Mouse (Mus musculus) hindbrain, embryonic 11.5 days (tissue): ENCODE measurements around the gene Rps6ka5. TPM values are rescaled to one million over a fixed set of nuclear protein-coding genes. Genes with fewer than 3 reads are reported as not detected.

Experiments used
- ATAC-seq: fragments of 200-750 bp; cut with Nextera tagmentation; 2 replicates; pipeline ENCODE4 v1.8.0; 2017; ENCODE audit warnings: mild to moderate bottlenecking, moderate TSS enrichment, moderate library complexity; ENCODE audit not compliant: low FRiP score
- DNase-seq: peaks from one replicate; pipeline ENCODE4 v3.0.0-alpha.2; 2015; ENCODE audit warnings: low spot score
- H3K27ac ChIP-seq: fragments of 300-500 bp; sonication (generic); 2 replicates; pipeline ENCODE4 v1.5.1; 2014; ENCODE audit warnings: mild to moderate bottlenecking, low read depth, low read length
- H3K27me3 ChIP-seq: fragments of 300-500 bp; sonication (generic); 2 replicates; pipeline ENCODE4 v1.6.1; 2014; ENCODE audit warnings: mild to moderate bottlenecking, low read length, moderate library complexity, mixed read lengths; ENCODE audit not compliant: control insufficient read depth, insufficient read depth
- H3K36me3 ChIP-seq: fragments of 300-500 bp; sonication (generic); 2 replicates; pipeline ENCODE4 v1.6.1; 2014; ENCODE audit warnings: mild to moderate bottlenecking, low read length, moderate library complexity, mixed read lengths; ENCODE audit not compliant: control insufficient read depth, insufficient read depth
- H3K4me1 ChIP-seq: fragments of 300-500 bp; sonication (generic); replicated peaks from 2 replicates; pipeline ENCODE4 v1.6.1; 2014; ENCODE audit warnings: low read length, mixed read lengths; ENCODE audit not compliant: control insufficient read depth, insufficient read depth
- H3K4me2 ChIP-seq: fragments of 300-500 bp; sonication (generic); replicated peaks from 2 replicates; pipeline ENCODE4 v1.6.1; 2014; ENCODE audit warnings: mild to moderate bottlenecking, low read depth, low read length
- H3K4me3 ChIP-seq: fragments of 300-500 bp; sonication (generic); 2 replicates; pipeline ENCODE4 v1.5.1; 2014; ENCODE audit warnings: low read depth, low read length
- H3K9ac ChIP-seq: fragments of 300-500 bp; sonication (generic); 2 replicates; pipeline ENCODE4 v1.6.1; 2014; ENCODE audit warnings: low read depth, low read length
- H3K9me3 ChIP-seq: fragments of 300-500 bp; sonication (generic); 2 replicates; pipeline ENCODE4 v1.6.1; 2016; ENCODE audit warnings: low read length; ENCODE audit not compliant: control insufficient read depth
- WGBS: fragments of 180-500 bp; shearing (Covaris S2); extraction: QIAGEN DNeasy Blood & Tissue Kit; methylation state at CpG from one replicate; pipeline ENCODE4 v1.1.7; 2014; 5-methylcytosine and 5-hydroxymethylcytosine counted together
- polyA plus RNA-seq: library from polyadenylated mRNA; unstranded; fragments of >200 nt; fragmentation: Nextera tagmentation; extraction: Ambion mirVana; gene quantifications from 2 replicates; pipeline ENCODE4 v1.2.1, GENCODE M21; 2014

Rps6ka5 gene
- polyA plus RNA-seq, 1 experiment from 2014 or later: 5.6 TPM

GRCm38 (mm10) chr12:100692208-100692607 is 34.6 kb downstream of the Rps6ka5 start:
- Histone ChIP-seq H3K36me3 (no peaks in the 10 kb centered on the region), H3K4me3 (no peak overlapping the region), H3K4me1 (no peaks in the 10 kb centered on the region), H3K27ac (no peak overlapping the region), H3K27me3 (no peaks in the 10 kb centered on the region), H3K9ac (no peak overlapping the region), H3K9me3 (no peaks in the 10 kb centered on the region), H3K4me2 (no peak overlapping the region)
- no peak for ATAC-seq
- 49% methylated on average over 3 of the region's 3 CpGs for WGBS
- DNase-seq: no peak

- Histone ChIP-seq H3K27me3 (no peaks in the 10 kb centered on the region), H3K9ac (no peak overlapping the region), H3K36me3 (no peaks in the 10 kb centered on the region), H3K9me3 (no peaks in the 10 kb centered on the region), H3K4me1 (no peaks in the 10 kb centered on the region), H3K4me3 (no peak overlapping the region), H3K4me2 (no peak overlapping the region), H3K27ac (no peak overlapping the region)
- no peak for DNase-seq
- WGBS: 90% methylated on average over 5 of the region's 5 CpGs
- ATAC-seq: no peak
Observed at GRCm38 (mm10) chr12:100690444-100690843, 36.3 kb downstream of the Rps6ka5 start.

GRCm38 (mm10) chr12:100688177-100688576 is 38.6 kb downstream of the Rps6ka5 start:
- H3K9ac ChIP-seq: no peak overlapping the region
- H3K27me3 ChIP-seq: no peaks in the 10 kb centered on the region
- ATAC-seq: no peak

GRCm38 (mm10) chr12:100687001-100687400 is 39.8 kb downstream of the Rps6ka5 start:
- H3K4me3 ChIP-seq: no peak overlapping the region
- no peak overlapping the region for H3K9ac ChIP-seq
- 82% methylated on average over 2 of the region's 2 CpGs for WGBS
- no peak overlapping the region for H3K4me2 ChIP-seq
- H3K4me1 ChIP-seq: no peaks in the 10 kb centered on the region
- H3K27ac ChIP-seq: no peak overlapping the region
- no peak for ATAC-seq
- H3K27me3 ChIP-seq: no peaks in the 10 kb centered on the region
- no peaks in the 10 kb centered on the region for H3K9me3 ChIP-seq
- no peaks in the 10 kb centered on the region for H3K36me3 ChIP-seq
- DNase-seq: no peak

More at GRCm38 (mm10) chr12:100688177-100688576, 38.6 kb downstream of the Rps6ka5 start:
- no peak for DNase-seq
- H3K27ac ChIP-seq: no peak overlapping the region
- no peaks in the 10 kb centered on the region for H3K4me1 ChIP-seq
- no peaks in the 10 kb centered on the region for H3K9me3 ChIP-seq
- H3K36me3 ChIP-seq: no peaks in the 10 kb centered on the region
- H3K4me3 ChIP-seq: no peak overlapping the region
- no peak overlapping the region for H3K4me2 ChIP-seq

GRCm38 (mm10) chr12:100681752-100682151 is 45.0 kb downstream of the Rps6ka5 start:
- Histone ChIP-seq H3K36me3 (no peaks in the 10 kb centered on the region), H3K27me3 (no peaks in the 10 kb centered on the region), H3K4me1 (no peaks in the 10 kb centered on the region), H3K9me3 (no peaks in the 10 kb centered on the region), H3K27ac (no peak overlapping the region), H3K9ac (no peak overlapping the region), H3K4me2 (no peak overlapping the region), H3K4me3 (no peak overlapping the region)
- DNase-seq (no peak), ATAC-seq (no peak)
- WGBS: 92% methylated on average over 7 of the region's 7 CpGs

- Histone ChIP-seq H3K4me2 (no peak overlapping the region), H3K9ac (no peak overlapping the region), H3K27ac (no peak overlapping the region), H3K9me3 (no peaks in the 10 kb centered on the region), H3K4me3 (no peak overlapping the region), H3K27me3 (no peaks in the 10 kb centered on the region), H3K4me1 (no peaks in the 10 kb centered on the region), H3K36me3 (no peaks in the 10 kb centered on the region)
- ATAC-seq: no peak
- no peak for DNase-seq
- WGBS: 53% methylated on average over 1 of the region's 1 CpGs
Observed at GRCm38 (mm10) chr12:100681241-100681640, 45.5 kb downstream of the Rps6ka5 start.

- no peaks in the 10 kb centered on the region for H3K27me3 ChIP-seq
- H3K27ac ChIP-seq: no peak overlapping the region
- H3K4me2 ChIP-seq: no peak overlapping the region
- no peaks in the 10 kb centered on the region for H3K9me3 ChIP-seq
- no peak overlapping the region for H3K9ac ChIP-seq
- H3K4me1 ChIP-seq: no peaks in the 10 kb centered on the region
- WGBS: 79% methylated on average over 5 of the region's 5 CpGs
- H3K4me3 ChIP-seq: no peak overlapping the region
- no peaks in the 10 kb centered on the region for H3K36me3 ChIP-seq
- ATAC-seq (no peak), DNase-seq (no peak)
Observed at GRCm38 (mm10) chr12:100680676-100681075, 46.1 kb downstream of the Rps6ka5 start.

GRCm38 (mm10) chr12:100670647-100671199 is 56.1 kb downstream of the Rps6ka5 start:
- H3K9me3 ChIP-seq: no peaks in the 10 kb centered on the region
- no peak overlapping the region for H3K9ac ChIP-seq
- no peaks in the 10 kb centered on the region for H3K36me3 ChIP-seq
- H3K4me3 ChIP-seq: no peak overlapping the region
- H3K27me3 ChIP-seq: no peaks in the 10 kb centered on the region
- no peak overlapping the region for H3K27ac ChIP-seq
- 89% methylated on average over 2 of the region's 2 CpGs for WGBS
- ATAC-seq (no peak), DNase-seq (no peak)
- H3K4me1 ChIP-seq: no peaks in the 10 kb centered on the region
- H3K4me2 ChIP-seq: no peak overlapping the region

GRCm38 (mm10) chr12:100665294-100665693 is 61.5 kb downstream of the Rps6ka5 start:
- H3K4me3 ChIP-seq: no peak overlapping the region
- H3K27me3 ChIP-seq: no peaks in the 10 kb centered on the region
- no peak overlapping the region for H3K27ac ChIP-seq
- no peak overlapping the region for H3K9ac ChIP-seq
- no peak overlapping the region for H3K4me2 ChIP-seq
- DNase-seq: no peak
- no peaks in the 10 kb centered on the region for H3K36me3 ChIP-seq
- no peaks in the 10 kb centered on the region for H3K9me3 ChIP-seq
- WGBS: 95% methylated on average over 4 of the region's 4 CpGs
- no peaks in the 10 kb centered on the region for H3K4me1 ChIP-seq
- ATAC-seq: no peak
